Mouse (Mus musculus): ENCODE results near the gene Abca17.

- TF ChIP-seq CTCF (IDR thresholded peaks at IDR 0.05): no peak
- TF ChIP-seq EP300 (IDR thresholded peaks at IDR 0.05): no peak
These were observed 23.2 kb downstream of the Abca17 start for GRCm38 (mm10) chr17:24327656-24328055.

Data from lung, postnatal 0 days (tissue).